Mouse (Mus musculus) lung, embryonic 15.5 days (tissue): ENCODE measurements around the gene Gm45140. TPM values are rescaled to one million over a fixed set of nuclear protein-coding genes. Genes with fewer than 3 reads are reported as not detected.

ENCODE experiments used
- ATAC-seq: fragments of 200-750 bp; cut with Nextera tagmentation; 2 replicates; pipeline ENCODE4 v1.8.0; 2017; ENCODE audit warnings: moderate number of reproducible peaks, borderline replicate concordance; ENCODE audit not compliant: low FRiP score, low TSS enrichment; ENCODE audit errors: extremely low read depth
- H3K27ac ChIP-seq: fragments of 300-500 bp; sonication (generic); 2 replicates; pipeline ENCODE4 v1.5.1; 2015; ENCODE audit warnings: moderate library complexity, mild to moderate bottlenecking, inconsistent platforms
- H3K27me3 ChIP-seq: fragments of 300-500 bp; sonication (generic); 2 replicates; pipeline ENCODE4 v1.6.1; 2015; ENCODE audit warnings: inconsistent platforms
- H3K36me3 ChIP-seq: fragments of 300-500 bp; sonication (generic); 2 replicates; pipeline ENCODE4 v1.6.1; 2015; ENCODE audit warnings: inconsistent platforms
- H3K4me1 ChIP-seq: fragments of 300-500 bp; sonication (generic); 2 replicates; pipeline ENCODE4 v1.6.1; 2015; ENCODE audit warnings: inconsistent platforms
- H3K4me2 ChIP-seq: fragments of 300-500 bp; sonication (generic); 2 replicates; pipeline ENCODE4 v1.6.1; 2015; ENCODE audit warnings: inconsistent platforms, mild to moderate bottlenecking, moderate library complexity
- H3K4me3 ChIP-seq: fragments of 300-500 bp; sonication (generic); 2 replicates; pipeline ENCODE4 v1.5.1; 2015; ENCODE audit warnings: mild to moderate bottlenecking, inconsistent platforms
- H3K9ac ChIP-seq: fragments of 300-500 bp; sonication (generic); 2 replicates; pipeline ENCODE4 v1.6.1; 2015; ENCODE audit warnings: inconsistent platforms
- H3K9me3 ChIP-seq: fragments of 300-500 bp; sonication (generic); 2 replicates; pipeline ENCODE4 v1.6.1; 2016; ENCODE audit warnings: inconsistent platforms
- WGBS: fragments of 180-500 bp; shearing (Covaris S2); methylation state at CpG from one replicate; pipeline ENCODE4 v1.1.7; 2015; 5-methylcytosine and 5-hydroxymethylcytosine counted together
- polyA plus RNA-seq: library from polyadenylated mRNA; unstranded; fragments of >200 nt; fragmentation: Nextera tagmentation; extraction: Ambion mirVana; gene quantifications from 2 replicates; pipeline ENCODE4 v1.2.1, GENCODE M21; 2015

Gene Gm45140
- 2.1 and 2.6 TPM in 2 replicates for polyA plus RNA-seq

DNA sequence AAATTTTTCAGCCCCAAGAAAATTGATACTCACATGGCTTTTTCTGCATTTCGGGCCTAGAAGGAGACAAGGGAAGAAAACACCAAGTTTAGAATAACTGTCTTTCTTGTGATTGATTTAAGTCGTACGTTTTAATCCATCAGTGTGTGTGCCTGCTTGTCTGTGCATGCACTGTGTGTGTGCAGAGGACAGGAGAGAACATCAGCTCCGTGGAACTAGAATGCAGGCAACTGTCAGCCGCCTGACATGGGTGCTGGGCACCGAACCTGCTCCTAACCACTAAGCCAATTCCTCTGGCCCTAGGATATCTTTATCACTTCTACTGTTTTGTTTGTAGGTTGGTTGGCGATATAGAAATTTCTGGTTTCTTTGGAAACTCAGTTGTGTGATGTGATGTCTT is at the start of gene Gm45140:
Gm45140 (minus strand) TSS at position 101 of the 400 bp plus-strand sequence.
- no peak within 1 kb of the TSS for H3K4me3 ChIP-seq
- WGBS = 91% methylated on average over 7 of the region's 7 CpGs
- ATAC-seq = no peak
- no peaks in the 10 kb centered on the region for H3K27me3 ChIP-seq
- H3K9ac ChIP-seq = no peak within 1 kb of the TSS
- H3K4me1 ChIP-seq = peaks cover 15% of the 10 kb centered on the region
- no peaks in the 10 kb centered on the region for H3K9me3 ChIP-seq
- H3K4me2 ChIP-seq = no peak within 1 kb of the TSS
- no peak within 1 kb of the TSS for H3K27ac ChIP-seq
- H3K36me3 ChIP-seq = peaks cover 21% of the 10 kb centered on the region

GRCm38 (mm10) chr6:87882816-87883215 is 47.2 kb upstream of the Gm45140 start:
- no peaks in the 10 kb centered on the region for H3K9me3 ChIP-seq
- H3K4me1 ChIP-seq = 0 out of 2 replicates have a peak, but pooled peaks cover 3% of the 10 kb centered on the region
- 46% methylated on average over 4 of the region's 4 CpGs for WGBS

GRCm38 (mm10) chr6:87882221-87882620 is 46.6 kb upstream of the Gm45140 start:
- H3K9me3 ChIP-seq = no peaks in the 10 kb centered on the region
- H3K27me3 ChIP-seq = no peaks in the 10 kb centered on the region
- H3K36me3 ChIP-seq = no peaks in the 10 kb centered on the region
- H3K4me1 ChIP-seq = 0 out of 2 replicates have a peak, but pooled peaks cover 3% of the 10 kb centered on the region
- no peak overlapping the region for H3K4me2 ChIP-seq
- no peak overlapping the region for H3K9ac ChIP-seq
- H3K4me3 ChIP-seq = no peak overlapping the region
- H3K27ac ChIP-seq = no peak overlapping the region
- ATAC-seq = no peak
- WGBS = 60% methylated on average over 3 of the region's 3 CpGs

More at GRCm38 (mm10) chr6:87882816-87883215, 47.2 kb upstream of the Gm45140 start:
- no peak for ATAC-seq
- Histone ChIP-seq H3K27me3 (no peaks in the 10 kb centered on the region), H3K9ac (no peak overlapping the region), H3K4me3 (no peak overlapping the region), H3K27ac (no peak overlapping the region), H3K4me2 (no peak overlapping the region), H3K36me3 (no peaks in the 10 kb centered on the region)

- Histone ChIP-seq H3K4me2 (no peak overlapping the region), H3K9me3 (no peaks in the 10 kb centered on the region), H3K27ac (no peak overlapping the region), H3K36me3 (no peaks in the 10 kb centered on the region), H3K4me3 (no peak overlapping the region), H3K9ac (no peak overlapping the region), H3K4me1 (no peaks in the 10 kb centered on the region), H3K27me3 (no peaks in the 10 kb centered on the region)
- ATAC-seq = no peak
- WGBS = 58% methylated on average over 3 of the region's 3 CpGs
Measured at GRCm38 (mm10) chr6:87879628-87880027, 44.0 kb upstream of the Gm45140 start.

DNA sequence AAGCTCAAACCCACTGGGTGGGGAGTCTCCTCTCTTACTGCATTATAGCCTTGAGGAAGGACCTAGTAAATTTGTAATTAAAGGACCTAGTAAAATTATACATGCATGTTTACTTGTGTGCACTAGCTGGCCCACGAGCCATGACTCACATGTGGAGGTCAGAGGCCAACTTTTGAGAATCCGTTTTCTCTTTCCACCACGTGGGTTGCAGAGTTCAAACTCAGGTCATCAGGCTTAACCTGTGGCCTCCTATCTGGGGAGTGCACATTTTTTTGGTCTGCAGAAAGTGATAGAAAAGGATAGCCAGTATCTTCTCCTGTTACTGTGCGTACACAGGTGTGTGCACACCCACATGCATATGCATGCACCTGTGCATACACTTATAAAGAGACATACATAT is 43.4 kb upstream of the Gm45140 start:
- WGBS = 26% methylated on average over 4 of the region's 4 CpGs
- H3K27me3 ChIP-seq = no peaks in the 10 kb centered on the region
- ATAC-seq = no peak

GRCm38 (mm10) chr6:87876068-87876643 is 40.6 kb upstream of the Gm45140 start:
- H3K9me3 ChIP-seq = no peaks in the 10 kb centered on the region

More for the DNA sequence above, 43.4 kb upstream of the Gm45140 start:
- no peak overlapping the region for H3K4me3 ChIP-seq
- H3K4me2 ChIP-seq = no peak overlapping the region
- no peak overlapping the region for H3K9ac ChIP-seq
- no peaks in the 10 kb centered on the region for H3K9me3 ChIP-seq
- no peaks in the 10 kb centered on the region for H3K4me1 ChIP-seq
- no peaks in the 10 kb centered on the region for H3K36me3 ChIP-seq
- no peak overlapping the region for H3K27ac ChIP-seq

DNA sequence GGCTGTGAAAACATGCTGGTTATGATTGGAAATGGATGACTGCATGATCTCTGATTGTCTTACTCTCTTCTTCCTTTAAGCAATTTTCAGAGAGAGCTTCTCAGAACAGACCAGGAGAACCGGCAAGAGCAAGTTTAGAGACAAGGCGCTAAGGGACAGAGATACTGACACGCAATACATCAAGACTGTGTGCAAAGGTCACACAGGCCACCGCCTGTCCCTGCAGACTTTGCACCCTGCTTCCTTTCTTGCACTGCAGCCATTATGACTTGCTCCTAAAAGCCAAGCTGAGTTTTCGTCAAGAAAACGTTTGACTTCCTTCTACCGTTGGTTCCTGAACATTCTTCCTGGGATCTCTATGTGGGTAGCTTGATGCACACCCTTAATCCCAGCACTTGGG is 40.0 kb upstream of the Gm45140 start:
- Histone ChIP-seq H3K4me3 (no peak overlapping the region), H3K27me3 (no peaks in the 10 kb centered on the region), H3K9me3 (no peaks in the 10 kb centered on the region), H3K4me2 (no peak overlapping the region), H3K9ac (no peak overlapping the region), H3K27ac (no peak overlapping the region), H3K4me1 (no peaks in the 10 kb centered on the region), H3K36me3 (no peaks in the 10 kb centered on the region)
- 77% methylated on average over 7 of the region's 7 CpGs for WGBS
- ATAC-seq = no peak

More at GRCm38 (mm10) chr6:87876068-87876643, 40.6 kb upstream of the Gm45140 start:
- H3K4me3 ChIP-seq = no peak overlapping the region
- no peaks in the 10 kb centered on the region for H3K36me3 ChIP-seq
- no peak overlapping the region for H3K4me2 ChIP-seq
- WGBS = 68% methylated on average over 13 of the region's 13 CpGs
- H3K27me3 ChIP-seq = no peaks in the 10 kb centered on the region
- no peak for ATAC-seq
- no peak overlapping the region for H3K27ac ChIP-seq
- no peak overlapping the region for H3K9ac ChIP-seq
- H3K4me1 ChIP-seq = no peaks in the 10 kb centered on the region

DNA sequence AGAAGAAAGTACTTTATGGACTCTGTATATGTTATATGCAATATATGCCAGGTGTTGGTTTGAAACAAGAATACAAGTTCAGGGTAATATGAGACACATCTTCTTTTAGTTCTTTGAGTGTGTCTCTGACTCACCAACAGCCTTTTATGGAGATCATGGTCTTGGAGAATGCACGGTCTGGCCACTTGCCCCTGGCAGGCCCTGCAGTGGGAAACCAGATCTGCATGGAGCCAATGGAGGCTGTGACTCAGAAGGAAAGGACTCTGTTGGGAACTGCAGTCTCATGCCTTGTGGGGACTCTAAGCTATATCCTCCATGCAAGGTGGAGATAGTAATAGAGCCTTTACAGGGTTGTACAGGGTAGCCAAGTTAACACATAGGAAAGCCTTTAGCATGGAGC is 39.5 kb upstream of the Gm45140 start:
- H3K4me2 ChIP-seq = no peak overlapping the region
- H3K4me3 ChIP-seq = no peak overlapping the region
- no peak overlapping the region for H3K9ac ChIP-seq
- no peaks in the 10 kb centered on the region for H3K4me1 ChIP-seq
- ATAC-seq = no peak
- no peaks in the 10 kb centered on the region for H3K36me3 ChIP-seq
- 75% methylated on average over 1 of the region's 1 CpGs for WGBS
- no peaks in the 10 kb centered on the region for H3K9me3 ChIP-seq
- H3K27me3 ChIP-seq = no peaks in the 10 kb centered on the region
- H3K27ac ChIP-seq = no peak overlapping the region

DNA sequence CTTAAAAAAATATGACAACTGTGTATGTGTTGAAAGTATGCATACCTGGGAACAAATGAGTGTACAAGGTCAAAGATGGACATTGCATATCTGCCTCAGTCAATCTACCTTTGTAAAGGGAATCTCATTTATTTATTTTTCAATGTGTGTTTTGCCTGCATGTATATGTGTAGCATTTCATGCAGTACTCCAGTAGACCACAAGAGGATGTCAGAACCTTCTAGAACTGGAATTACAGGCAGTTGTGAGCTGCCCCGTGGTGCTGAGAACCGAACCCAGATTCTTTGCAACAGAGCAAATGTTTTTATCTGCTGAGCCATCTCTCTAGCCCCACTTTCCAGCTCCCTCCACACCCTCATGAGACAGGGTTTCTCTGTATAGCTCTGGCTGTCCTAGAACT is 38.4 kb upstream of the Gm45140 start:
- no peaks in the 10 kb centered on the region for H3K9me3 ChIP-seq
- H3K36me3 ChIP-seq = no peaks in the 10 kb centered on the region
- peaks cover 3% of the 10 kb centered on the region; the same call in 1 of the 2 replicates for H3K4me1 ChIP-seq
- H3K27ac ChIP-seq = no peak overlapping the region
- no peaks in the 10 kb centered on the region for H3K27me3 ChIP-seq
- no peak for ATAC-seq
- no peak overlapping the region for H3K9ac ChIP-seq
- no peak overlapping the region for H3K4me3 ChIP-seq
- WGBS = 84% methylated on average over 2 of the region's 2 CpGs
- H3K4me2 ChIP-seq = no peak overlapping the region

GRCm38 (mm10) chr6:87873104-87873503 is 37.5 kb upstream of the Gm45140 start:
- WGBS = 60% methylated on average over 1 of the region's 1 CpGs

GRCm38 (mm10) chr6:87871240-87871639 is 35.6 kb upstream of the Gm45140 start:
- WGBS = 74% methylated on average over 7 of the region's 7 CpGs
- H3K4me1 ChIP-seq = peaks cover 4% of the 10 kb centered on the region; the same call in 1 of the 2 replicates

More at GRCm38 (mm10) chr6:87873104-87873503, 37.5 kb upstream of the Gm45140 start:
- Histone ChIP-seq H3K27ac (no peak overlapping the region), H3K4me2 (no peak overlapping the region), H3K4me1 (peaks cover 4% of the 10 kb centered on the region; the same call in 1 of the 2 replicates), H3K9me3 (no peaks in the 10 kb centered on the region), H3K36me3 (no peaks in the 10 kb centered on the region), H3K27me3 (no peaks in the 10 kb centered on the region), H3K4me3 (no peak overlapping the region), H3K9ac (no peak overlapping the region)
- ATAC-seq = no peak

GRCm38 (mm10) chr6:87870440-87870839 is 34.8 kb upstream of the Gm45140 start:
- no peaks in the 10 kb centered on the region for H3K9me3 ChIP-seq
- no peak overlapping the region for H3K27ac ChIP-seq
- no peaks in the 10 kb centered on the region for H3K27me3 ChIP-seq
- H3K4me2 ChIP-seq = no peak overlapping the region
- H3K9ac ChIP-seq = no peak overlapping the region
- peaks cover 4% of the 10 kb centered on the region; the same call in 1 of the 2 replicates for H3K4me1 ChIP-seq
- H3K36me3 ChIP-seq = no peaks in the 10 kb centered on the region
- ATAC-seq = no peak
- 16% methylated on average over 1 of the region's 1 CpGs for WGBS
- no peak overlapping the region for H3K4me3 ChIP-seq

More at GRCm38 (mm10) chr6:87871240-87871639, 35.6 kb upstream of the Gm45140 start:
- Histone ChIP-seq H3K9me3 (no peaks in the 10 kb centered on the region), H3K27me3 (no peaks in the 10 kb centered on the region), H3K4me3 (no peak overlapping the region), H3K4me2 (no peak overlapping the region), H3K9ac (no peak overlapping the region), H3K27ac (no peak overlapping the region), H3K36me3 (no peaks in the 10 kb centered on the region)
- ATAC-seq = no peak
